Mouse (Mus musculus): ENCODE measurements at regions not wholly inside any gene's neighbourhood (a gene's known extent, or its start where the extent isn't known, plus 50 kb on each side); places are given as distances from the start of the nearest gene placed in this dataset.

DNA sequence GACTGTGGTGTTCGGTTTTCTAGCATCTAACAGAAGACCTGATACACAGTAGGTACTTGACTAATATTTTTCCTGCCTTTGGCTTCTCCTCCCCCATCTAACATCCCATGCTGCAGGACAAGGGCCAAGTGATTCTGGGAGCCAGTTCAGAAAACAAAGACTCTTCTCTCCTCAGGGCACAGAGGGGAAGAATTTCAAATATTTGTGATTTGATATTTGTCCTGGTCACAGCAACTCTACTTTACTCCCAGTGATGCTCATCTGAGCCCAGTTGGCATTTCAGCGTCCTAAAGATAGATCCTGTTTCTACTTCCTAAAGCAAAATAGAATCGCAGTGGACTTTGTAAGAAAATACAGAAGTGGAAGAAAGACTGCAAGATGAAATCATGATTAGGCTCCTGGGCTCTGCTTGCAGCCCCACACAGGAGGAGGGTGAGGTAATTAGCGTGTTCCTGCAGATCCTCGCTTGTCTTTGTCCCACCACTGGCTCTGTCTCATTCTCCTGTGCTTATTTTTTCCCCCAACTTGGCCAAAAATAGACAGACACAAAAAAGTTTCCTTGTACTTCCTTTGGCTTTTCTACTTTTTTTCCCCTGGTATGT, 84.6 kb upstream of the Mkln1 start:
- Histone ChIP-seq H3K4me1 (peaks cover 18% of the 10 kb centered on the region), H3K4me3 (no peak overlapping the region), H3K27me3 (ENCODE audit: poor library complexity, severe bottlenecking) (peaks cover 14% of the 10 kb centered on the region), H3K36me3 (replicated peaks) (no peaks in the 10 kb centered on the region), H3K9me3 (no peaks in the 10 kb centered on the region), H3K27ac (no peak overlapping the region)
- DNase-seq (ENCODE audit: extremely low spot score, low spot score): no peak
- 73% methylated on average over 5 of the region's 5 CpGs for WGBS

DNA sequence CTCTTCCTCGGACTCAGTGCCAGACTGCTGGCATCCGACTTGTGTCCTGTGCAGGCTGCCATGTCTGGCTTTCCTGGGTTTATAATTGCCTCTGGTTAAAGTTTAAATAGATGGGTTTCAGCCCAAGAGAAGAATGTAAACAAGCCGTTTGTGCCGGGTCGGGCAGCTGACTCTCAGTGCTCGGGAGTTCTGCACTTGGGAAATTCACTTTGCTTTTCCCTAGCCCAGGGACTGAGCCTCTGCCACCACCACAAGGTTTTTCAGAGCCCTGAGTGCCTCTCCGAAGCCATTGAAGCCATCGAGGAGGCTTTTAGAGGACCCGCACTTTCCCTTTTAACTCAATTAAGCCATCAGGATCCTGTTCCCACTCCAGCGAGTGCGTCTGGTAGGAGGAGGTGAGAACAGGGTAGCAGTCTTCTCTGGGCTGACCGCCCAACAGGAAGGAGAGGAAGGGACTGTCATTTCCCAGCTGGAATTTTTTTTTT, 80.8 kb upstream of the Mkln1 start:
- Histone ChIP-seq H3K4me3 (peak overlapping the region; percentile 39), H3K36me3 (replicated peaks) (no peaks in the 10 kb centered on the region), H3K4me1 (peaks cover 18% of the 10 kb centered on the region), H3K27me3 (ENCODE audit: poor library complexity, severe bottlenecking) (peaks cover 18% of the 10 kb centered on the region), H3K9me3 (no peaks in the 10 kb centered on the region), H3K27ac (no peak overlapping the region)
- WGBS: 15% methylated on average over 12 of the region's 12 CpGs
- no peak for DNase-seq (ENCODE audit: extremely low spot score, low spot score)

DNA sequence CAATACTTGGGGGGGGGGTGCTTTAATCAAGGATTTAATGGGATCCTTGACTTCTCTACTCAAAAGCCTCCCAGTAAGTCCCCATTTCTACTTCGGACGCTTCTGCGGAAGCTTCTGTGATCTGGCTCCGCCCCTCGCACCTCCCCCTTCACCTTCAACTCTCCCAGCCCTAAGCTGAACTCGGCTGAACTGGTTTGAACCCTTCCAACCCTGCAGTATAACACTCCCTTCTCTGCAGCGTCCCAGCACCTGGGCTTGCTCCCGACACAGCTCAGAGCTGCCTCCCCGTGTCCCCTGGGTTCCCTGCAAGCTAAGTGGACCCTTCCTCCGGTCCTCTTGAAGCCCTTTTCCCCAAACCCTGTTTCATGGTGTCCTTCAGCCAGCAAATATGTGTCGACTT, 80.0 kb upstream of the Mkln1 start:
- DNase-seq (ENCODE audit: extremely low spot score, low spot score): peak; percentile 38
- Histone ChIP-seq H3K4me1 (peaks cover 18% of the 10 kb centered on the region), H3K36me3 (replicated peaks) (no peaks in the 10 kb centered on the region), H3K27me3 (ENCODE audit: poor library complexity, severe bottlenecking) (peaks cover 18% of the 10 kb centered on the region), H3K27ac (0 out of 2 replicates have a peak overlapping the region, but pooled peaks have one; percentile 20), H3K4me3 (peak overlapping the region; percentile 39), H3K9me3 (no peaks in the 10 kb centered on the region)
- WGBS: 6% methylated on average over 11 of the region's 11 CpGs

DNA sequence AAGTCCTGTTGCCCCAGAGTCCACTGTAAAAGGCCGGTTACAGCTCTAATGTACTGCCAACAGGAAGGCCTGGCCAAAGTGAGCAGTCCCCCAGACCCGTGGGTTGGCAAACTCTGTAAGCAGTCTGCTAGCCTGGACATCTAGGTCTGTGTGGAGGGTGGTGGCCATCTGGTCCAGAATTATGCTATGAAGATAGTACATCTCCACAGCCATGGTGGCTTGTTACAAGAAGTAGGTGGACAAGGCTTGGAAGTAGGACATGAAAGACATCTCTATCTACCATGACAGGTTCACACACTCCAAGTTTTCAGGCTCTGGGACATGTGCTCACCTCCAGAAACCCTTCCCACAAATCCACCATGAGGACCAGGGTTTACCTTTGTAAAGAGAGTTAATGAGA, 79.1 kb upstream of the Mkln1 start:
- Histone ChIP-seq H3K4me1 (peaks cover 27% of the 10 kb centered on the region), H3K27me3 (ENCODE audit: poor library complexity, severe bottlenecking) (peaks cover 18% of the 10 kb centered on the region), H3K4me3 (no peak overlapping the region), H3K36me3 (replicated peaks) (no peaks in the 10 kb centered on the region), H3K9me3 (no peaks in the 10 kb centered on the region), H3K27ac (no peak overlapping the region)
- 76% methylated on average over 2 of the region's 2 CpGs for WGBS
- DNase-seq (ENCODE audit: extremely low spot score, low spot score): no peak

DNA sequence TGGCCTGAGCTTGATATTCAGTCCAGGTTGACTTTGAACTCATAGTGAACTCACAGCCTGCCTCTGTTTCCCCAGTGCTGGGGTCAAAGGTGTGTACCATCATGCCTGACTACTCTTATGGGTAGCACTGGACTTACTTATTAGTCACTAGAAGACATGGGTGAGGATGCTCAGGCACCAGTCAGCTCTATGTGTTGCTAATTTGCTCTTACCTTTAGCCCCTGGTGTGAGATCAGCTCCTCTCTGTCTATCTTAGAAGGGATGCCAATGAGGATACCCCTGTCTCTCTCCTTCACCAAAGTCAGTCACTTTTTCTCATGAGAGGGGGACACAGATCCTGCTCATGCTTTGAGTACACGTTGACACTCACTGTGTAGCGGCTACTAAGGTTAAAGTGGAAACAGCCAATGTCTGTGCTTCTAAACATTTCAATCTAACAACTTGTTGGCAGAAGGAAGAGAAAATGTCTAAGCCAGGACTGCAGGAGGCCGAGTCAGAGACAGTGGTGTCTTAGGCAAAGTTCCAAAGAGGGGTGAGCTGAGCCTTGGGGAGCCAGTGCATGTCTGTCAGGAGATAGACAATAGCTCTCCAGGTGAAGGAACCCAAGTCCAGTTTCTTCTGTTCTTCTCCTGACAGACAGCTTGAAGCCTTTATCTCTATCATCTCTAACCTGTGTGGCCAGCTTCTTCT, 78.2 kb upstream of the Mkln1 start:
- no peaks in the 10 kb centered on the region for H3K36me3 ChIP-seq (replicated peaks)
- H3K9me3 ChIP-seq: no peaks in the 10 kb centered on the region
- no peak for DNase-seq (ENCODE audit: extremely low spot score, low spot score)
- 85% methylated on average over 3 of the region's 3 CpGs for WGBS
- no peak overlapping the region for H3K27ac ChIP-seq
- H3K4me3 ChIP-seq: no peak overlapping the region
- peaks cover 36% of the 10 kb centered on the region for H3K4me1 ChIP-seq
- H3K27me3 ChIP-seq (ENCODE audit: poor library complexity, severe bottlenecking): peaks cover 18% of the 10 kb centered on the region

DNA sequence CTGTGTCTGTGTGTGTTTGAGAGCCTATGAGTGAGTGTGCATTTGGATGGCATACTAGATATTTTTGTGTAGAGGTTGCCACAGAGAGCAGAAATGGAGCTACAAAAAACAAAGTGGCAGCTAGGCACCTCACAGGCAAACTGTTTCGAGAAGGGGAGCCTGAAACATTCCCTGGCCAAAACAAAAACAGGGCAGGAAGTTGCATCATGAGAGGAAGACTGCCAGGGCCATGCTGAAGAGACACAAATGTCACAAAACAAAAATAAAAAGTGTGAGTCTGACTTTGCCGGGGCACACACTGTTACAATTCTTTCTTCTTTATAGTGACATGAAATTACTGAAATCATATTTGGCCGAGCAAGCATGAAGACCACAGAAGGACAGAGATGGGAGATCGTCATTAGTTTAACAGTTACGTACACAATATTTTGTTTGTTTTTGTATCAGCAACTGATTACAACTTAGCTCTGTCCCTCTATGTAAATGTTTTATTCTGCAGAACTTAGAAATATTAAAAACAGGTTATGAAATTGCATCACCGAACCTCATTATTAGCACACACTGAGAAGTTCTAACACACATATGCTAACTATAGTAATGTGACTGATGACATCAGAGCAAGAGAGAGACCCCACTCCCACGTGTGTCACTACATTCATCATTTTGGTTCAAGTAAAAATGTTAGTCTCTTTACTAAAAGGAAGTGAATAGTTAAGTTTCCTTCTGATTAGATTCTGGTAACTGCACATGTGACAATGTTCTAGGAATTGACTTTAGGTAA, 77.3 kb upstream of the Mkln1 start:
- no peak for DNase-seq (ENCODE audit: extremely low spot score, low spot score)
- Histone ChIP-seq H3K27ac (no peak overlapping the region), H3K4me1 (peaks cover 36% of the 10 kb centered on the region), H3K36me3 (replicated peaks) (no peaks in the 10 kb centered on the region), H3K4me3 (no peak overlapping the region), H3K27me3 (ENCODE audit: poor library complexity, severe bottlenecking) (peaks cover 18% of the 10 kb centered on the region), H3K9me3 (no peaks in the 10 kb centered on the region)
- 82% methylated on average over 7 of the region's 7 CpGs for WGBS

DNA sequence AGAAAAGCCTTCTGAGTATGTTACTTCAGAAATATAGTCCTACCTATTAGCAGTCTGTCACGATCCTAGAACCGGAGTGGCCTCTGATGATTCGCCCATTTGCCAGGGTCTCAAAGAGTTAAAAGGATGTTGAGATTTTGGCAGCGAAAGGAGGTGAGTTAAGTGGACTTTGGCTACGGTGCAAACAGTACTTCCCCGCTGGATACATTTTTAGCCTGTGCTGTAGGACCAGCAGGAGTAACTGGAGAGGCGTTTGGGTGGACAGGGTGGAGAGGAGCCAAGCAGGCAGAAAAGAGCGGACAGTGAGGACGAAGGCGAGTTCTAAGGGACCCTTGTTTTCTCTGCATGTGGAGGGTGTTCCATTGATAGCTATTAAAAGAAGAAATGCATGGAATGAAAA, 76.6 kb upstream of the Mkln1 start:
- Histone ChIP-seq H3K4me1 (peaks cover 36% of the 10 kb centered on the region), H3K9me3 (no peaks in the 10 kb centered on the region), H3K36me3 (replicated peaks) (no peaks in the 10 kb centered on the region), H3K27me3 (ENCODE audit: poor library complexity, severe bottlenecking) (peaks cover 16% of the 10 kb centered on the region), H3K27ac (no peak overlapping the region), H3K4me3 (no peak overlapping the region)
- DNase-seq (ENCODE audit: extremely low spot score, low spot score): no peak
- 79% methylated on average over 10 of the region's 10 CpGs for WGBS

DNA sequence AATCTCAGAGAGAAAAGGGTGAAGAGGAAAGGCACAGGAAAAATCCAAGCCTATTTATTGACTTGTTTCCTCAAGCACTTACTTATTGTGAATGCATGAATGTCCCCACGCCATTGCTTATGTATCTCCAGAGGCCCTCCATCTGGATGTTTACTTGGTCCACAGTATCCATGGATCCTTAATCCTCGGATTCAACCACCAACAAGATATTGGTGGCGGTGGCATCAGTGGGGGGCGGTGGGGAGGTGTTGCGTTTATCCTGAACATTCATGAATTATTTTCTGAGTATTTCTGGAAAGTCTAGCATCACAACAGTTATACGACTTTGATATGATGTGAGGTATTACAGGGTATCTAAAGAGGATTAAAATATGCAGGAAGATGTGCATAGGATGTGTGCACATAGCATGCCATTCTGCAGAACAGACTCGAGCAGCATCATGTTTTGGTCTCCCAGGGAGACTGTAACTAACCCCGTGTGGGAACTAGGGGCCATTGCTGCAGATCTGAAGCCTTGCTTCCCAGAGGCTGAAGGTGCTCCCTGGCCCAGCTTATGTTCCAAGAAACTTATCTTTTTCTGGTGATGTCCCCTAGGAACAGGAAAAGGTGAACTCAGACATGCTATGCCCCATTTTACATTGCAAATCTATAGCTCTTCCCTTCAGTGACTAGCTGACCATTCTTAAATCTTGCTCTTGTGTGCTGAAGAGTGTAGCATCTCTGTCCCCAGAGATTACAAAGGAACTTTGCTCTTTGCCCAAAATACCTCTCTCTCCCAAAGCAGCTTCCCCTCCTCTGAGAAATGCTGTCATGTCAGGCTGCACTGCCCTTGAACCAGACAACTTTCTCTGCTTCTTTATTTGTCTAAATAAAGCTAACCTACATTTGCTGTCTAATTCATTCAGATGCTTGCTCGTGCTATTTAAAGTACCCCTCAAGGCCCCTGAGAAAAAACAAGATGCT, 75.0 kb upstream of the Mkln1 start:
- H3K27ac ChIP-seq: no peak overlapping the region
- WGBS: 77% methylated on average over 9 of the region's 9 CpGs
- peaks cover 22% of the 10 kb centered on the region for H3K4me1 ChIP-seq
- no peaks in the 10 kb centered on the region for H3K9me3 ChIP-seq
- no peaks in the 10 kb centered on the region for H3K36me3 ChIP-seq (replicated peaks)
- H3K4me3 ChIP-seq: no peak overlapping the region
- DNase-seq (ENCODE audit: extremely low spot score, low spot score): no peak
- peaks cover 7% of the 10 kb centered on the region; the same call in 1 of the 2 replicates for H3K27me3 ChIP-seq (ENCODE audit: poor library complexity, severe bottlenecking)

DNA sequence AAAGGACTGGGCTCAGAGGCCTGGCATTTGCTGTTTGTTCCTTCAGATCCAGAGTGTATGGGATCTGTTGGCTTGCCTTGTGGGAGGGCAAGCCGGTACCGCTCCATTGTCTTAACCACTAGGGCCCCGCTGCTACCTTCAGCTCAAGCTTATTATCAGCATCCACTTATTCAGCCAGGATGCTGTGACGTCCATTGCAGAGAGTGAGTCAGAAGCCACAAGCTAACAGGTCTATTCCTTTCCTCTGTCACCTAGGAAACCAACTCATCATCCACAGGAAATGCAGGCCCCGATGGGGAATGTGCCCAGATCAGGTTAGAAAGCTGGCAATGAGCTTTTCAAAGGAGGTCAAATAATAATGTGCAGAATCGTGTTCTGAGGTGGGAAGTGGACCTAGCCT, 73.8 kb upstream of the Mkln1 start:
- Histone ChIP-seq H3K27me3 (ENCODE audit: poor library complexity, severe bottlenecking) (no peaks in the 10 kb centered on the region), H3K36me3 (replicated peaks) (no peaks in the 10 kb centered on the region), H3K4me1 (peaks cover 18% of the 10 kb centered on the region), H3K27ac (no peak overlapping the region), H3K9me3 (no peaks in the 10 kb centered on the region), H3K4me3 (no peak overlapping the region)
- no peak for DNase-seq (ENCODE audit: extremely low spot score, low spot score)
- WGBS: 48% methylated on average over 6 of the region's 6 CpGs

DNA sequence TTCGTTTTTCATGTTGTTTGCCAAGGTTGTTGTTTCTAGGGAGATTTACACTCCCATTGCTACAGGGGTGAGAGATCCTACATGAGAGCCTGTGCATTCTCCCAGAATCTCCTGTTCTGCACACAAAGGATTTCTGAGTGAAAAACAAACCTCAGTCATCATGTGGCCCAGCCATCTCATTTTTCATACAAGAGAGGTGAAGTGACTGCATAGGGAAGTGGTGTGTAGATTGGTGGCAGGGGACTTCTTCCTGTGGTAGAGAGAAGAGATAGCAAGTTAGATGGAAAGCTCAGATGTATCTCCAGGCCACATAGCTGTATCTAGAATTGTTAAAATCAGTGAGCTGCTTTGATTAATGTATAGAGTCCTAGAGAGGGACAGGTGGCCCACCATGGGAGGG, 72.9 kb upstream of the Mkln1 start:
- Histone ChIP-seq H3K27ac (no peak overlapping the region), H3K27me3 (ENCODE audit: poor library complexity, severe bottlenecking) (no peaks in the 10 kb centered on the region), H3K4me3 (no peak overlapping the region), H3K9me3 (no peaks in the 10 kb centered on the region), H3K36me3 (replicated peaks) (no peaks in the 10 kb centered on the region), H3K4me1 (peaks cover 18% of the 10 kb centered on the region)
- 85% methylated on average over 1 of the region's 1 CpGs for WGBS
- no peak for DNase-seq (ENCODE audit: extremely low spot score, low spot score)

DNA sequence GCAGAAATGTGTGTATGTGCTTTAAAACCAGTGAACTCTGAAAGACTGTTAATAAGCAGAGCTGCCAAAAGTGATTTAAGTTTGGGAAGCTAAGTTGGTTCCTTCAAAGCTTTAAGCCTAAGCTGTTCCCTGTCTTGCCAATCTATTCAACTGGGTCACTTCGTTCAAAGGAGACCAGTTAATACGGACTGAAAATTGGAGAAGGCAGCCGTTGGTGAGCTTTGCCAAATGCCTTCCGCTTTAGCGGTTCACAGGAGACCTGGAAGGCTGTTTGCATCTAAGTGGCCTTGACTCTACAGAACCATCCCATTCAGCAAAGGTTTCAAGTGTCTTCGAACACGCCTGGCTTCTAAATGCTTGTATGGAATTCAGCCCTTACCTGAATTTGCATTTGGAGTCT, 68.2 kb upstream of the Mkln1 start:
- Histone ChIP-seq H3K9me3 (no peaks in the 10 kb centered on the region), H3K4me3 (no peak overlapping the region), H3K27ac (no peak overlapping the region), H3K27me3 (ENCODE audit: poor library complexity, severe bottlenecking) (no peaks in the 10 kb centered on the region), H3K4me1 (peaks cover 6% of the 10 kb centered on the region), H3K36me3 (replicated peaks) (no peaks in the 10 kb centered on the region)
- no peak for DNase-seq (ENCODE audit: extremely low spot score, low spot score)
- 83% methylated on average over 7 of the region's 7 CpGs for WGBS

DNA sequence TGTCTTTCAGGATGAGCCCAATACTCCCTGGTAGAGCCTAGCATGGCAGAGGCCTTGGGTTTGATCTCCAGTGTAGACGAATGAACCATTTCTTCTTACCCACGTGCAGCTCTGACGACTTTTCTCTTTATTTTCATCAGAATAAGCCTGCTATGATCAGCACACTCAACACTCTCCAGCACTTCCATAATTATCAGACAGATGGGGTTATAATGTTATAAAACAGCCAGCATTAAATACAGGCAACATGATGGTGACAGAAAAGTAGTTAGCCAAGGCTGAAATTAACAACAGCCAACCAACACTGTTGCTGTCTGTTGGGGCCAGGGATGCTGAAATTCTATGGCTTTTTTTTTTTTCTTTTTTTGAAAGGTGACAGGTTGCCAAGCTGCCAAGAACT, 67.7 kb upstream of the Mkln1 start:
- H3K4me1 ChIP-seq: peaks cover 6% of the 10 kb centered on the region
- H3K36me3 ChIP-seq (replicated peaks): no peaks in the 10 kb centered on the region
- H3K4me3 ChIP-seq: no peak overlapping the region
- no peak overlapping the region for H3K27ac ChIP-seq
- no peaks in the 10 kb centered on the region for H3K9me3 ChIP-seq
- no peaks in the 10 kb centered on the region for H3K27me3 ChIP-seq (ENCODE audit: poor library complexity, severe bottlenecking)
- no peak for DNase-seq (ENCODE audit: extremely low spot score, low spot score)
- WGBS: 92% methylated on average over 3 of the region's 3 CpGs

Data from forebrain, embryonic 10.5 days (tissue).